In genomic region chr17:85869179-85869578, GRCm38 (mm10) we compare ENCODE assay signal across 11 mouse cellular contexts.
A peak's percentile ranks its signal among the peaks of the same experiment; 100 is the strongest.
DNase-seq lines count a peak whose midpoint lies in the region; ATAC-seq and TF ChIP-seq lines count a peak whose summit lies in the region.
"Had no signal": no experiment of that assay in that cellular context is flagged by ENCODE, and none has a peak within 500 bp of the region (broad histone marks: within the 10 kb centered on the region; RNA-seq: fewer than 3 reads in every experiment).

No protein-coding gene starts in this region.

- peaks cover 10% of the 10 kb centered on the region; the same call in 1 of the 2 replicates for H3K27me3 ChIP-seq in lung, embryonic 14.5 days (ENCODE audit: insufficient read depth, low read length)
- peaks cover 22% of the 10 kb centered on the region for H3K27me3 ChIP-seq in embryonic facial prominence, embryonic 15.5 days
- H3K27me3 ChIP-seq in hindbrain, postnatal 0 days (ENCODE audit: insufficient read depth, low read length), result no peaks in the 10 kb centered on the region; the same call in 1 of the 2 replicates
- no peaks in the 10 kb centered on the region for H3K27me3 ChIP-seq in stomach, embryonic 14.5 days (ENCODE audit: control insufficient read depth, insufficient read depth, low read length)

- peak; percentile 44; the same call in 1 of the 2 replicates for ATAC-seq in lung, embryonic 14.5 days (ENCODE audit: insufficient read depth)
- ATAC-seq in embryonic facial prominence, embryonic 15.5 days (ENCODE audit: insufficient number of reproducible peaks, low FRiP score, low TSS enrichment, low read depth), result 0 out of 2 replicates have a peak, but pooled peaks have one; percentile 11
- ATAC-seq in hindbrain, postnatal 0 days, result peak; percentile 69; the same call in 1 of the 2 replicates
- ATAC-seq in stomach, embryonic 14.5 days (ENCODE audit: insufficient number of reproducible peaks, insufficient read depth, low FRiP score, low read depth), result peak; percentile 20; the same call in 1 of the 2 replicates
- ATAC-seq in megakaryocyte progenitor cell, adult 5-6 weeks (replicated peaks; ENCODE audit: poor library complexity), result no peak
- ATAC-seq: lung, postnatal 0 days had no signal

- no peak overlapping the region for H3K4me3 ChIP-seq in lung, embryonic 14.5 days (ENCODE audit: low read depth, low read length)
- H3K4me3 ChIP-seq in embryonic facial prominence, embryonic 15.5 days (replicated peaks), result no peak overlapping the region
- H3K4me3 ChIP-seq in hindbrain, postnatal 0 days (ENCODE audit: low read length), result no peak overlapping the region
- H3K4me3 ChIP-seq in stomach, embryonic 14.5 days (ENCODE audit: low read depth, low read length), result no peak overlapping the region
- H3K4me3 ChIP-seq: erythroblast, embryonic 14.5 days had no signal

- DNase-seq in lung, embryonic 14.5 days, result peak; percentile 62
- DNase-seq in lung, postnatal 14 days, result no peak
- peak; percentile 49 for DNase-seq in hindbrain, postnatal 0 days (ENCODE audit: low spot score)
- DNase-seq in right cerebral cortex, postnatal 14 days, result no peak
- DNase-seq: kidney, postnatal 25 days; thymus, postnatal 14 days had no signal

- H3K27ac ChIP-seq in lung, embryonic 14.5 days (ENCODE audit: low read depth), result peak overlapping the region; percentile 74
- H3K27ac ChIP-seq in embryonic facial prominence, embryonic 15.5 days (replicated peaks), result peak overlapping the region; percentile 68
- H3K27ac ChIP-seq in hindbrain, postnatal 0 days, result no peak overlapping the region
- peak overlapping the region; percentile 70 for H3K27ac ChIP-seq in stomach, embryonic 14.5 days (ENCODE audit: low read length)

- WGBS in lung, embryonic 14.5 days, result 21% methylated on average over 5 of the region's 5 CpGs
- 13% methylated on average over 5 of the region's 5 CpGs for WGBS in embryonic facial prominence, embryonic 15.5 days
- WGBS in hindbrain, postnatal 0 days, result 24% methylated on average over 5 of the region's 5 CpGs
- WGBS in stomach, embryonic 14.5 days, result 22% methylated on average over 5 of the region's 5 CpGs

- H3K4me2 ChIP-seq in lung, embryonic 14.5 days, result no peak overlapping the region
- H3K4me2 ChIP-seq in embryonic facial prominence, embryonic 15.5 days (replicated peaks), result no peak overlapping the region
- H3K4me2 ChIP-seq in hindbrain, postnatal 0 days (ENCODE audit: low read depth, low read length), result no peak overlapping the region
- no peak overlapping the region for H3K4me2 ChIP-seq in stomach, embryonic 14.5 days (replicated peaks; ENCODE audit: low read depth, low read length)

- TF ChIP-seq CTCF in lung, embryonic 14.5 days (IDR thresholded peaks at IDR 0.05; ENCODE audit: low read depth), result no peak
- no peak for TF ChIP-seq CTCF in hindbrain, postnatal 0 days (IDR thresholded peaks at IDR 0.05; ENCODE audit: low read depth)

- peaks cover 8% of the 10 kb centered on the region for H3K4me1 ChIP-seq in lung, embryonic 14.5 days (ENCODE audit: insufficient read depth)
- peaks cover 25% of the 10 kb centered on the region for H3K4me1 ChIP-seq in embryonic facial prominence, embryonic 15.5 days
- peaks cover 4% of the 10 kb centered on the region; the same call in 1 of the 2 replicates for H3K4me1 ChIP-seq in hindbrain, postnatal 0 days (ENCODE audit: insufficient read depth, low read length)
- peaks cover 21% of the 10 kb centered on the region for H3K4me1 ChIP-seq in stomach, embryonic 14.5 days (ENCODE audit: control insufficient read depth, insufficient read depth, low read length)

- no peaks in the 10 kb centered on the region for H3K36me3 ChIP-seq in lung, embryonic 14.5 days (ENCODE audit: insufficient read depth)
- no peaks in the 10 kb centered on the region for H3K36me3 ChIP-seq in embryonic facial prominence, embryonic 15.5 days
- H3K36me3 ChIP-seq in hindbrain, postnatal 0 days (ENCODE audit: insufficient read depth, low read length), result no peaks in the 10 kb centered on the region
- H3K36me3 ChIP-seq in stomach, embryonic 14.5 days (ENCODE audit: control insufficient read depth, insufficient read depth, low read length), result no peaks in the 10 kb centered on the region

- H3K9me3 ChIP-seq in lung, embryonic 14.5 days (ENCODE audit: low read depth, low read length), result no peaks in the 10 kb centered on the region
- H3K9me3 ChIP-seq in embryonic facial prominence, embryonic 15.5 days (replicated peaks), result no peaks in the 10 kb centered on the region
- no peaks in the 10 kb centered on the region for H3K9me3 ChIP-seq in hindbrain, postnatal 0 days (ENCODE audit: low read length)
- H3K9me3 ChIP-seq in stomach, embryonic 14.5 days (ENCODE audit: control insufficient read depth, low read depth, low read length), result no peaks in the 10 kb centered on the region

- H3K9ac ChIP-seq in lung, embryonic 14.5 days, result 0 out of 2 replicates have a peak overlapping the region, but pooled peaks have one; percentile 4
- no peak overlapping the region for H3K9ac ChIP-seq in embryonic facial prominence, embryonic 15.5 days
- no peak overlapping the region for H3K9ac ChIP-seq in hindbrain, postnatal 0 days (replicated peaks; ENCODE audit: low read length)
- no peak overlapping the region for H3K9ac ChIP-seq in stomach, embryonic 14.5 days (replicated peaks; ENCODE audit: low read depth, low read length)

Comparison
In these comparisons a context has a peak if more than half of its experiments do, and no peak if none do; other contexts are left out.
1. DNase-seq: peak in lung, embryonic 14.5 days (single experiment) and hindbrain, postnatal 0 days (single experiment); none in lung, postnatal 14 days (single experiment) and right cerebral cortex, postnatal 14 days (single experiment).